ENCODE assay signal across 10 mouse cellular contexts in genomic region chr8:85460804-85461203, GRCm38 (mm10). TPM values are rescaled to one million over a fixed set of nuclear protein-coding genes. Genes with fewer than 3 reads are reported as not detected.
DNase-seq lines count a peak whose midpoint lies in the region; ATAC-seq and TF ChIP-seq lines count a peak whose summit lies in the region.
"Had no signal": no experiment of that assay in that cellular context is flagged by ENCODE, and none has a peak within 500 bp of the region (broad histone marks: within the 10 kb centered on the region; RNA-seq: fewer than 3 reads in every experiment).

No protein-coding gene starts in this region.

- DNase-seq in kidney, adult 11 months, result peak; percentile 24
- peak; percentile 34 for DNase-seq in 416B (ENCODE audit: low read depth)
- peak; percentile 7 to 32 for DNase-seq in heart, postnatal 14 days
- no peak for DNase-seq in spleen, adult 12 weeks (ENCODE audit: low spot score)
- no peak for DNase-seq in embryo, embryonic 9.5 days (ENCODE audit: extremely low spot score)

- H3K4me2 ChIP-seq in kidney, embryonic 16.5 days (replicated peaks; ENCODE audit: low read depth, low read length), result no peak overlapping the region
- H3K4me2 ChIP-seq: lung, embryonic 15.5 days had no signal

- peak; percentile 58 for TF ChIP-seq CTCF in ES-Bruce4 (IDR thresholded peaks at IDR 0.05; ENCODE audit: low read depth, low read length)

- no peaks in the 10 kb centered on the region for H3K27me3 ChIP-seq in kidney, embryonic 16.5 days (ENCODE audit: insufficient read depth, low read length)
- H3K27me3 ChIP-seq in ES-Bruce4 (ENCODE audit: control insufficient read depth, insufficient read depth, low read length, poor library complexity, severe bottlenecking), result no peaks in the 10 kb centered on the region
- H3K27me3 ChIP-seq: lung, embryonic 15.5 days had no signal

- intact Hi-C loops in heart, postnatal 14 days (cut with DNase I), result no loop called here

- no peak overlapping the region for H3K9ac ChIP-seq in kidney, embryonic 16.5 days (replicated peaks; ENCODE audit: low read length)
- H3K9ac ChIP-seq in ES-Bruce4 (ENCODE audit: low read depth, poor library complexity, severe bottlenecking), result no peak overlapping the region
- H3K9ac ChIP-seq: lung, embryonic 15.5 days had no signal

- 41% methylated on average over 5 of the region's 5 CpGs for WGBS in kidney, embryonic 16.5 days

- H3K4me3 ChIP-seq in kidney, embryonic 16.5 days (ENCODE audit: low read length), result no peak overlapping the region
- H3K4me3 ChIP-seq in ES-Bruce4 (ENCODE audit: low read depth, low read length), result no peak overlapping the region
- H3K4me3 ChIP-seq: embryonic facial prominence, embryonic 10.5 days; lung, embryonic 15.5 days had no signal

- H3K36me3 ChIP-seq in kidney, embryonic 16.5 days (ENCODE audit: insufficient read depth, low read length), result no peaks in the 10 kb centered on the region
- H3K36me3 ChIP-seq in ES-Bruce4 (ENCODE audit: control insufficient read depth, insufficient read depth, low read length, poor library complexity, severe bottlenecking), result no peaks in the 10 kb centered on the region
- H3K36me3 ChIP-seq: embryonic facial prominence, embryonic 10.5 days; lung, embryonic 15.5 days had no signal

- TF ChIP-seq POLR2A in ES-Bruce4 (IDR thresholded peaks at IDR 0.05; ENCODE audit: insufficient read depth, low read length), result no peak

- TF ChIP-seq EP300 in ES-Bruce4 (IDR thresholded peaks at IDR 0.05; ENCODE audit: insufficient read depth, low read depth, low read length), result no peak

- H3K4me1 ChIP-seq in kidney, embryonic 16.5 days (ENCODE audit: insufficient read depth, low read length), result no peaks in the 10 kb centered on the region
- no peaks in the 10 kb centered on the region for H3K4me1 ChIP-seq in ES-Bruce4 (ENCODE audit: control insufficient read depth, insufficient read depth, low read length)

- H3K27ac ChIP-seq in kidney, embryonic 16.5 days (ENCODE audit: low read length), result no peak overlapping the region
- peak overlapping the region; percentile 64 for H3K27ac ChIP-seq in ES-Bruce4 (ENCODE audit: insufficient read depth, low read length)
- H3K27ac ChIP-seq: embryonic facial prominence, embryonic 10.5 days; lung, embryonic 15.5 days had no signal

- no peak for ATAC-seq in kidney, embryonic 16.5 days (ENCODE audit: low FRiP score, low TSS enrichment)
- no peak for ATAC-seq in erythroid progenitor cell, adult 5-6 weeks (replicated peaks; ENCODE audit: low FRiP score, poor library complexity, severe bottlenecking)

- H3K9me3 ChIP-seq in kidney, embryonic 16.5 days (ENCODE audit: low read length), result no peaks in the 10 kb centered on the region
- no peaks in the 10 kb centered on the region for H3K9me3 ChIP-seq in ES-Bruce4 (replicated peaks; ENCODE audit: control insufficient read depth, insufficient read depth, low read length, poor library complexity, severe bottlenecking)
- H3K9me3 ChIP-seq: embryonic facial prominence, embryonic 10.5 days; lung, embryonic 15.5 days had no signal

RNA-seq across cellular contexts. Expression of gene 4921524J17Rik, which starts 28.2 kb away (rescaled TPM):
- 38.8 and 40.3 TPM in 2 replicates for polyA plus RNA-seq in kidney, embryonic 16.5 days (2015; fragmentation: Nextera tagmentation; extraction: Ambion mirVana)
- 56.8 and 57.7 TPM in 2 replicates for polyA plus RNA-seq in ES-Bruce4 (2011; ENCODE audit: insufficient read depth, insufficient read length, low read depth, missing spikeins)
- total RNA-seq in heart, postnatal 14 days (2021), result 10 to 100 TPM; 20.7 to 23.2 TPM
- total RNA-seq in erythroid progenitor cell, adult 5-6 weeks (2015; ENCODE audit: low replicate concordance), result 10.5 and 21.8 TPM in 2 replicates
- 5.3 and 11.7 TPM in 2 replicates for total RNA-seq in erythroid progenitor cell, adult 5-6 weeks (2017; ENCODE audit: low replicate concordance)

RNA-seq across cellular contexts. Expression of gene Gpt2, which starts 31.6 kb away (rescaled TPM):
- polyA plus RNA-seq in kidney, embryonic 16.5 days (2015; fragmentation: Nextera tagmentation; extraction: Ambion mirVana), result 19.1 and 21.2 TPM in 2 replicates
- polyA plus RNA-seq in ES-Bruce4 (2011; ENCODE audit: insufficient read depth, insufficient read length, low read depth, missing spikeins), result 29.1 and 31.1 TPM in 2 replicates
- total RNA-seq in heart, postnatal 14 days (2021), result 10 to 100 TPM; 37.6 to 45.2 TPM
- total RNA-seq in erythroid progenitor cell, adult 5-6 weeks (2015; ENCODE audit: low replicate concordance), result not detected in 2 replicates
- 0.64 TPM in 1 of 2 replicates, not detected in the other for total RNA-seq in erythroid progenitor cell, adult 5-6 weeks (2017; ENCODE audit: low replicate concordance)

Comparison
In these comparisons a context has a peak if more than half of its experiments do, and no peak if none do; other contexts are left out.
1. DNase-seq: peak in kidney, adult 11 months (single experiment), 416B (single experiment) and heart, postnatal 14 days (2 of 2); none in spleen, adult 12 weeks (single experiment) and embryo, embryonic 9.5 days (single experiment).
2. RNA of gene Gpt2, which starts 31.6 kb away (total RNA-seq): 37.6 to 45.2 TPM in heart, postnatal 14 days; 0.64 TPM in erythroid progenitor cell, adult 5-6 weeks; every median in the first group is over 10 times any median in the second.